Mouse (Mus musculus): ENCODE measurements around the gene Dhx58. TPM values are rescaled to one million over a fixed set of nuclear protein-coding genes. Genes with fewer than 3 reads are reported as not detected.

Gene Dhx58
- polyA plus RNA-seq, 2 experiments, result 2.3 to 3.2 TPM

GRCm38 (mm10) chr11:100735134-100735865, 31.2 kb upstream of the Dhx58 start:
- H3K4me3 ChIP-seq (replicated peaks; ENCODE audit: low read length), result no peak overlapping the region
- H3K9me3 ChIP-seq (ENCODE audit: control insufficient read depth, low read length), result no peaks in the 10 kb centered on the region
- 90% methylated on average over 9 of the region's 9 CpGs for WGBS
- ATAC-seq (ENCODE audit: low FRiP score, low read depth) (no peak), DNase-seq (ENCODE audit: low spot score) (no peak)
- no peak for TF ChIP-seq POLR2A (IDR thresholded peaks at IDR 0.05; ENCODE audit: borderline replicate concordance, extremely low read depth, insufficient read depth, insufficient read length)
- H3K27me3 ChIP-seq (ENCODE audit: control insufficient read depth, insufficient read depth, low read length), result no peaks in the 10 kb centered on the region
- no peak overlapping the region for H3K27ac ChIP-seq (replicated peaks; ENCODE audit: low read depth, low read length)
- H3K36me3 ChIP-seq (ENCODE audit: control insufficient read depth, insufficient read depth, low read length), result peaks cover 8% of the 10 kb centered on the region
- no peak overlapping the region for H3K4me2 ChIP-seq (replicated peaks; ENCODE audit: low read depth, low read length, severe bottlenecking)
- no peak overlapping the region for H3K9ac ChIP-seq (ENCODE audit: low read depth, low read length, severe bottlenecking)
- H3K4me1 ChIP-seq (ENCODE audit: control insufficient read depth, insufficient read depth, low read length), result peaks cover 7% of the 10 kb centered on the region; the same call in 1 of the 2 replicates

- 74% methylated on average over 6 of the region's 6 CpGs for WGBS
- H3K36me3 ChIP-seq (ENCODE audit: control insufficient read depth, insufficient read depth, low read length), result peaks cover 15% of the 10 kb centered on the region
Observed at GRCm38 (mm10) chr11:100730477-100731205, 26.6 kb upstream of the Dhx58 start.

GRCm38 (mm10) chr11:100729976-100730375, 25.9 kb upstream of the Dhx58 start:
- Histone ChIP-seq H3K4me3 (replicated peaks; ENCODE audit: low read length) (no peak overlapping the region), H3K27ac (replicated peaks; ENCODE audit: low read depth, low read length) (no peak overlapping the region), H3K4me2 (replicated peaks; ENCODE audit: low read depth, low read length, severe bottlenecking) (no peak overlapping the region), H3K9me3 (ENCODE audit: control insufficient read depth, low read length) (no peaks in the 10 kb centered on the region), H3K4me1 (ENCODE audit: control insufficient read depth, insufficient read depth, low read length) (no peaks in the 10 kb centered on the region), H3K27me3 (ENCODE audit: control insufficient read depth, insufficient read depth, low read length) (no peaks in the 10 kb centered on the region), H3K36me3 (ENCODE audit: control insufficient read depth, insufficient read depth, low read length) (peaks cover 12% of the 10 kb centered on the region; the same call in 1 of the 2 replicates), H3K9ac (ENCODE audit: low read depth, low read length, severe bottlenecking) (no peak overlapping the region)
- no peak for DNase-seq (ENCODE audit: low spot score)
- 84% methylated on average over 4 of the region's 4 CpGs for WGBS
- TF ChIP-seq POLR2A (IDR thresholded peaks at IDR 0.05; ENCODE audit: borderline replicate concordance, extremely low read depth, insufficient read depth, insufficient read length), result no peak
- no peak for ATAC-seq (ENCODE audit: low FRiP score, low read depth)

More at GRCm38 (mm10) chr11:100730477-100731205, 26.6 kb upstream of the Dhx58 start:
- DNase-seq (ENCODE audit: low spot score), result no peak
- Histone ChIP-seq H3K27me3 (ENCODE audit: control insufficient read depth, insufficient read depth, low read length) (no peaks in the 10 kb centered on the region), H3K9ac (ENCODE audit: low read depth, low read length, severe bottlenecking) (no peak overlapping the region), H3K4me3 (replicated peaks; ENCODE audit: low read length) (no peak overlapping the region), H3K4me2 (replicated peaks; ENCODE audit: low read depth, low read length, severe bottlenecking) (no peak overlapping the region), H3K4me1 (ENCODE audit: control insufficient read depth, insufficient read depth, low read length) (no peaks in the 10 kb centered on the region), H3K9me3 (ENCODE audit: control insufficient read depth, low read length) (no peaks in the 10 kb centered on the region), H3K27ac (replicated peaks; ENCODE audit: low read depth, low read length) (no peak overlapping the region)
- TF ChIP-seq POLR2A (IDR thresholded peaks at IDR 0.05; ENCODE audit: borderline replicate concordance, extremely low read depth, insufficient read depth, insufficient read length), result no peak
- ATAC-seq (ENCODE audit: low FRiP score, low read depth), result no peak

GRCm38 (mm10) chr11:100728601-100729000, 24.5 kb upstream of the Dhx58 start:
- no peak overlapping the region for H3K27ac ChIP-seq (replicated peaks; ENCODE audit: low read depth, low read length)
- H3K36me3 ChIP-seq (ENCODE audit: control insufficient read depth, insufficient read depth, low read length), result peaks cover 8% of the 10 kb centered on the region; the same call in 1 of the 2 replicates
- no peak overlapping the region for H3K4me3 ChIP-seq (replicated peaks; ENCODE audit: low read length)
- ATAC-seq (ENCODE audit: low FRiP score, low read depth) (no peak), DNase-seq (ENCODE audit: low spot score) (no peak)
- no peak for TF ChIP-seq POLR2A (IDR thresholded peaks at IDR 0.05; ENCODE audit: borderline replicate concordance, extremely low read depth, insufficient read depth, insufficient read length)
- 82% methylated on average over 6 of the region's 6 CpGs for WGBS
- no peaks in the 10 kb centered on the region for H3K9me3 ChIP-seq (ENCODE audit: control insufficient read depth, low read length)
- H3K4me2 ChIP-seq (replicated peaks; ENCODE audit: low read depth, low read length, severe bottlenecking), result no peak overlapping the region
- H3K9ac ChIP-seq (ENCODE audit: low read depth, low read length, severe bottlenecking), result no peak overlapping the region
- H3K27me3 ChIP-seq (ENCODE audit: control insufficient read depth, insufficient read depth, low read length), result no peaks in the 10 kb centered on the region
- H3K4me1 ChIP-seq (ENCODE audit: control insufficient read depth, insufficient read depth, low read length), result no peaks in the 10 kb centered on the region

- Histone ChIP-seq H3K36me3 (ENCODE audit: control insufficient read depth, insufficient read depth, low read length) (peaks cover 7% of the 10 kb centered on the region; the same call in 1 of the 2 replicates), H3K27ac (replicated peaks; ENCODE audit: low read depth, low read length) (no peak overlapping the region), H3K9me3 (ENCODE audit: control insufficient read depth, low read length) (no peaks in the 10 kb centered on the region), H3K4me3 (replicated peaks; ENCODE audit: low read length) (no peak overlapping the region), H3K4me2 (replicated peaks; ENCODE audit: low read depth, low read length, severe bottlenecking) (no peak overlapping the region), H3K9ac (ENCODE audit: low read depth, low read length, severe bottlenecking) (no peak overlapping the region), H3K4me1 (ENCODE audit: control insufficient read depth, insufficient read depth, low read length) (peaks cover 3% of the 10 kb centered on the region; the same call in 1 of the 2 replicates), H3K27me3 (ENCODE audit: control insufficient read depth, insufficient read depth, low read length) (no peaks in the 10 kb centered on the region)
- 90% methylated on average over 3 of the region's 3 CpGs for WGBS
- DNase-seq (ENCODE audit: low spot score), result no peak
- no peak for ATAC-seq (ENCODE audit: low FRiP score, low read depth)
- no peak for TF ChIP-seq POLR2A (IDR thresholded peaks at IDR 0.05; ENCODE audit: borderline replicate concordance, extremely low read depth, insufficient read depth, insufficient read length)
Observed at GRCm38 (mm10) chr11:100727201-100727600, 23.1 kb upstream of the Dhx58 start.
